Mouse (Mus musculus) CH12F3 (cell line): ENCODE data around the gene Meox1.

Experiments used
- in situ Hi-C: fragments of 300-500 bp; cut with MboI; formaldehyde crosslinking; loops from 2 replicates; pipeline ENCODE4 v1.14.3; 2020; ENCODE audit warnings: low sequenced_read_pairs

The Meox1 gene

DNA sequence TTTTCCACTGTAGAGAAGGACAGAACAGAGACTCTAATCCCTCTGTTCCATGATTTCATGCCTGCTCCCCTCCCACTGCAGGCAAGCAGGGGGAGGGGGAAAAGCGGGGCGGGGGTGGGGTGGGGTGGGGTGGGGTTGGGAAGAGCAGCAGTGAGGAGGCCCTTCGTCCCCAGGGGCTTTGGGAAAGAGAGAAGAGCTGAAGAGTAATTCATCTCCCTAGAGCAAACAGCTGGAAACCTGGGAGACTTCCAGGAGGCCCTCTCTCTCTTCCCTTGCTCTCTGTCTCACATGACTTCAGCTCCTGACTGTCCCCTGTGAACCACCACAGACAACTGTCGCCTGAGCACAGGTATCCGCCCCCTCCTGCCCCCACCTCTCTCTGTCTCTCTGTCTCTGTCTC is 35.4 kb downstream of the Meox1 start:
- in situ Hi-C loops: no loop called here

DNA sequence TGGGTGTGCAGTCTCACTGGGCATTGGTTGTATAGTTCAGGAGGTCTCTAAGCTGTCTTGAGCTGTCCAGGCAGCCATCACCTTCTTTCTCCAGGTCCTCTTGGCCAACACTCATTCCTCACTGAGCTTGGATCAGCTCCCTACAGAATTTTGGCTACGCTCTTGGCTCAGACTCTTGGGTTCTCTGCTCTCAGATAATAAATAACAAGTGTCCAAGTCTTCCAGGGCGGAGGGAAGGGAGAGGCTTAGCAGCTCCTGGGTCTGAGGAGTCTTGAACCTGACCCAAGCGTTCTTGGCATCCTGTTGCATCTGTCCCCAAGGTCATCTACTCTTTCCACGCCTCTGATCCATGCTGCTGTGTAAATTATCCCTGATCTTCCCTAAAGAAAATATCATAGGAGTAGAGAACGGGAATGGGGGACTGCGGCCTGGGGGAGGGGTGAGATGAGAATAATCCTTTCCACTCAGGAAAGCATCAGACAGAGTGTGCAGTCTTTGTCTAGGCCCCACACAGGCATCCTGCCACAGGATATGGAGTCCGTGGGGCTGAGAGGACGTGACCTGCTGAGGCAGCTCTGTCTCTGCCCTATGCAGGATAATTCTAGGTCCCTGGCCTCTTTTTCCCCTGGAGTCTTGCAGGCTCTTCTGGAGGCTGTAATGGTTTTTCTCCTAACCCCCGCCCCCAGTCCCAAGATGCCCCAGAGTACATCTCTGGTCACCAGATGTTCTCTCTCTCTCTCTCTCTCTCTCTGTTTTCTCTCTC is 38.0 kb downstream of the Meox1 start:
- in situ Hi-C loops: no loop called here

DNA sequence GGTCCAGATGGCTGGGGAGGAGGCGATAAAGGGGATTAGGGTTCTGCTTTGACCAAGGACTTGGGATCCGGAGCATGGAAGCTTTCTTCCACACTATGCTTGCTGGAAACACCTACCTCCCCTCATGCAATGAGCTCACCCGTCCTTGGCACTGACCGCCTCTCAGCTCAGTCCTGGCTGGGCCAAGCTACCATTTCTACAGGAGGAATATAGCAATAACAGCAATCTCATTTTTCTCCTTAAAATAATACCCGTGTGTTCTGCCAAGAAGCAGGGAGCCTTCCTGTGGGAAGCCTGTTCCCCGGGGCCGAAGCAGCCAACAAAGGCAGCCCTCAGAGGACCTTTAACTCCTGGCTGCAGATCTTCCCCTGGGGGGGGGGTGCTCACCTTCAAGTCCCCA is 43.1 kb downstream of the Meox1 start:
- in situ Hi-C loops: no loop called here

DNA sequence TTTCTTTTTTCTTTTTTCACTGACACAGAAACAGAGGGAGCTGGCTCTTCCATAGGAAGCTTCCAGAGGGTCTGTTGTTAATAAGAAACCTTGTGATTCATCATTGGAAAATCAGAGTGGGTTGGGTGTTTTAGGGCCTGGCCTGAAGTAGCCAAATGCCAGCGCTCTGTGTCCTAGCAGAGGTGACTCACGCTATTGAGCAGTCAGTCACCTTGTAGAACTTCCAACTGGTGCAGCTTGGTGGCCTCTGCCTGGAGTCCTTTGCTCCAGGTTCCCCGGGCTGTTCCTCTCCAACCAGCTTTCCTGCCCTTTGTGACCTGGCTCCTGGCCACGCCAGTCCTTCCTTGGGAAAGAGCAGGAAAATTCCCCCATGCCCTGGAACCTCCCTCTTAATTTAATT is 44.9 kb downstream of the Meox1 start:
- in situ Hi-C loops: no loop called here

DNA sequence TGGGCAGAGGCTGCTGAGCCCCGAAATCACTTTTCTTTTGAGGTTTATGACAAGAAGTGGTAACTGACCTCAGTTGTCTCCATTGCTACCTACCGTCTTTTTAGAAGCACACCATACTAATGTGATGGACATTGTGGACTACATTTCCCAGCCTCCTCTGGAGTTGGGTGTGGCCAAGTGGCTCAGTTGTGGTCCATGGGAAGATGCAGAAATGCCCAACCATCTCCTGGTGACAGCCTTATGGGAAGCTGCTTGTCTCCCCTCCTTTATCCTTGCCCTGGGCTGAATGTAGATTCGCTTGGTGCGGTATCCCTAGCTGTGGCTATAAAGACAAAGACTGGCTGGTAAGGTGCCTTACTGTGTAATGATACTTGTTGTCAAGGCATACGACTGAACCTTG is 46.7 kb downstream of the Meox1 start:
- in situ Hi-C loops: no loop called here

DNA sequence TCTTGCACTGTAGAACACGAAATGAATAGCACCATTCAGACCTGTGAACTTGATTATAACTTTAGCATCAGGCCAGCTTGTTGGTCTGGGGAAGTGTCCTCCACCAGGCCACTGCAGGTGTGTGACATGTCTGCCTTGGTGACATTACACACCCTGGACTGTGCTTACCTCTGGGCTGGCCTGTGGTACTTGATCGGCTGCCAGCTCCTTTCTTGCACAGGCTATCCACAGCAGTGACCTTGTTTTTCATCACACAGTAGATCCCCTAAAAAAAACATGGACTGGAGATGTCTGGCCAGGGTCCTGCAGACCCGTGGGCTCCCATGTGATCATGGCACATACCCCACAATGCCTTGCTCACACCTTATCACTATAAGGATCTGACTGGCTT is 51.4 kb downstream of the Meox1 start:
- in situ Hi-C loops: no loop called here

DNA sequence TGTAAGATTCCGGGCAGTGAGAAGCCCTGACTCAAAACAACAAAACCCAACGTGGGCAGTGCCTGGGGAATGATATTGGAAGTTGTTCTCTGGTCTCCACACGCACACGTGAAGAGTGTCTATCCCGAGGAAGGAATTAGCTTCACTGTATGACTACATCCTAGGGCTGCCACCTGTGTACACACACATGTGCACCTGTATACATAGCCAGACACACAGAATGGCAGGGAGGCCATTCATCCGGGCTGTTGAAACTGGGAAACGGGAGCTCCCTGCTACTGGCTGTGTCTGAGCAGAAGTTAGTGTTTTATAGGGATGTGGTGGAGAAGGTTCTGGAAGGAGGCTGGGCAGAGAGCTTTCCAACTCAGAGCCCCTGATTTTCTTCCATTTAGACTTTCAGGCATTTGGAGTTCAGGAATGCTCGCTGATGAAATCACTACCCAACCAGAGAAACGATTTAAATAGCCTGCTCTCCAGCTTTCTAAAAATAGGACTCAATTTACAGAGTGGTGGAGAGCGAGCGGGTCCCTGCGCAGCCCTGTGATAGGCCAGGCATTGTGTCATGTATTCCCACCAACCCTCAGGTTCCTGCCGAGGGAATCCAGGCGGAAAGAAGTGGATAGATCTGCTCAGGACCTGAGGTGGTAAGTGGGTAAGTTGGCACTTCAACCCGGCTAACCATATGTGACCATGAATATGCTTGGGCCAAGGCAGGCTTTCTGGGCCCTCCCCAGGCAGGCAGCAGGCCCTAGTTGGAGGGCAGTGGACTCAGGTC is 52.0 kb downstream of the Meox1 start:
- in situ Hi-C loops: no loop called here

DNA sequence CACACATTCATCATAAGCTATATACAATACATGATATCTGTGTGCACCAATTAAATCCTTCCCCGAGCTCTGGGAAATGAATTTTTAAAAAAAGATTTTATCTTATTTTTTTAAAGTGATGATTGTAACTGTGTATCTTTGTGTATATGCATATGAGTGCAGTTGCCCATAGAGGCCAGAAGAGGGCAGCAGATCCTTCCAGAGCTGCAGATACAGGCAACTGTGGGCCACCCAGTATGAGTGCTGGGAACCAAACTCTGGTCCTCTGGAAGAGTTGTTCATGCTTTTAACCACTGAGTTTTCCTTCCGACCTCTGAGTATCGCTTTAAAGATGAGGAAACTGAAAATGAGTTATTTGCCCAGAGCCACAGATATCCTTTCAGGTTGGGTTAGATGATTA is 53.8 kb downstream of the Meox1 start:
- in situ Hi-C loops: no loop called here

DNA sequence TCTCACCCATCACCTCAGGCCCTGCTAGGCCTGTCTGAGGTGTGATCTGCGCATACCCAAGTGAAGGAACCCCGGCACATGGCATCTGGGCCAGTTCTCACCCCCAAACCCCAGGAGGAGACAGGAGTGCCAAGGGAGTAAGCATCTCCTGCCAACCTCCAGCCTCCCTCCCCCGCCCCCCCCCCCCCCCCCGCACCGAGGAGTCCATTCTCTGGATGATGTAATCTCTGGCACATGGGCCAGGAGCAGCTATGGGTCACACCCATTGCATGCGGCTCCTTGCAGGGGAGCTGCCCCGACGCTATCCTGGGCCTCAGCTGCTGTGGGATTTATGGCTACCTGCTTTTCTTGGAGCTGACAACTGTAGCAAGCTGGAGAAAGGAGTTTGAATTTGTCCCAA is 54.7 kb downstream of the Meox1 start:
- in situ Hi-C loops: no loop called here

DNA sequence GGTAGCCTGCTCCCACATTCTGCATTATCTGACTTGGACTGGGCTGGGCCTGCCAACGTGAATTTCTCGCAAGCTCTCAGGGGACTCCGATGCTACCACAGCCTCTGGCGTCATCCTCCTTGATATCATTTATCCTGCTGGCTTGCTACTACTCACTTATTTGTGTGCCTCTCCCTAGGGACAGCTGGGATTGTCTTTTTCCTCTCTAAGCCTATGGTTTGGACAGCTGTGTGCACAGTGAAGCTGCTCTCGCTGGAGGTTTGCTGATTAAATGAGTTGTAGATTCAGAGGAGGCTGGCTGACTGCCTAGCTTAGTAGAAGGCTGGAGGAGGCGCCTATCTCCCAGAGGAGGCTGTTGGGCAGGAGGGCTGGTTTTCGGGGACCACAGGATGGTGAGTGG is 62.2 kb downstream of the Meox1 start:
- in situ Hi-C loops: no loop called here

DNA sequence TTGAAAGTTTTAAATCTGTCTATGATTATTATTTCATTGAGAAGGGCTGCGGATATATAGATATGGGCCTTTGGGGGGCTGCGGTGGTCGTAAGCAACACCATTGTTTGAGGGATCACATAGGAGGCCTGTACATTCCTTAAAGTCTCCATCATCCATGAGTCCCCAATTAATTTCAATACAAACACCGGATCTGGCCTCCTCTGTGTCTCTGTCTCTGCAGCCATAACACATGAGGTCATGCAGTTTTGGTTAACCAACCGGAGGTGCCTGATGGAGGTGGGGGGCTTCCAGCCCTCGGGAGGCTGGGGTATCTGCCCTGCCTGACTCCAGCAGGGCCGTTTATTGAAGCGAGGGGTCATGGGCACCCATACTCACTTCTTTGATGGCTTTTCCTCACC is 63.6 kb downstream of the Meox1 start:
- in situ Hi-C loops: no loop called here

DNA sequence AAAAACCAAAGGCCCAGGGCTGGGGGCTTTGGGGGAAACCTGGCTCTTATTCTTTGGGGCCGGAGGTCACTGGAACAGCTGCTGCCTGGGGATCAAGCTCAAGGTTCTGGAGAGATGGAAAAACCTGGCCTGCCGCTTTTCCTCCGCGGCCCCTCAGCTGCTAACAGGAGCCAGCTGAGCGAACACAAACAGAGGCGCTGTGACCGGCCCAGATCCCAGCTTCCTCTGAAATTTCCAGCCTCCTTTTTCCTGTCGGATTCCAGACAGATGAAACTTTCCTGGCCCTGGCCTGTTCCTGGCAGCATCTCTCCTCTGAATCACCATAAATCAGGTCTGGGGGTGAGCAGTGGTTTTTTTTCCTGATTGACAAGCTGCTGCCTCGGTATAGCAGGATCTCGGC is 64.1 kb downstream of the Meox1 start:
- in situ Hi-C loops: no loop called here

DNA sequence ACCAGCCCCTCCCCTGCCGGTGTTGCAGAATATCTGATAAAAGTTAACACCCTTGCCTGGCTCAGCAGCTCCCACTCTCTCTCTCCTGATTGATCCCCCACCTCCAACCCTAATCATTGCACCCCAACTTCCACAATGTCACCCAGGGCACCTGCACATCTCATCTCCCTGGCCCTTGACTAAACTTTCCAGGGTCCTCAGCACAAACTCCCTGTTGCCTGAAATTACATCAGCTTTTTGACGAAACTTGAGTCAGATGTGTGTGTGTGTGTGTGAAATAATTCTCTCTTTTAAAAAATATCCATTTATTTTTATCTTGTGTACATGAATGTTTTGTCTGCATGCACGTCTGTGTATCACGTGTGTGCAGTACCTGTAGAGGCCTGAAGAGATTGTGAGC is 65.5 kb downstream of the Meox1 start:
- in situ Hi-C loops: no loop called here
